Mouse (Mus musculus) CH12.LX (cell line): ENCODE data around the gene Ccdc144b. TPM values are rescaled to one million over a fixed set of nuclear protein-coding genes. Genes with fewer than 3 reads are reported as not detected.

Source experiments
- DNase-seq: peaks from one replicate; pipeline ENCODE4 v3.0.0-alpha.2; 2013; ENCODE audit errors: extremely low read depth
- H3K27ac ChIP-seq: 2 replicates; pipeline ENCODE4 v1.5.1; 2012; ENCODE audit warnings: low read depth, mild to moderate bottlenecking, control low read depth, moderate library complexity; ENCODE audit not compliant: insufficient read depth
- H3K27me3 ChIP-seq: replicated peaks from 2 replicates; pipeline ENCODE3; 2012; ENCODE audit warnings: inconsistent platforms
- H3K36me3 ChIP-seq, 2 experiments: replicated peaks in 1 of 2; 2 replicates each; pipeline versions ENCODE3 to v1.6.1; 2012; ENCODE audit warnings: inconsistent platforms in 1 of 2, low read length in 1 of 2, mild to moderate bottlenecking in 1 of 2, mixed read lengths in 1 of 2, moderate library complexity in 1 of 2; ENCODE audit not compliant: control insufficient read depth in 1 of 2, insufficient read depth in 1 of 2
- H3K4me1 ChIP-seq, 2 experiments: 2 replicates each; pipeline ENCODE4 v1.6.1; 2012; ENCODE audit warnings: inconsistent platforms in 1 of 2, moderate library complexity in 1 of 2; ENCODE audit not compliant: insufficient read depth in 2 of 2, control insufficient read depth in 1 of 2
- H3K4me2 ChIP-seq: 2 replicates; pipeline ENCODE4 v1.6.1; 2012; ENCODE audit warnings: low read depth, mild to moderate bottlenecking, control low read depth; ENCODE audit not compliant: poor library complexity, insufficient read depth, severe bottlenecking
- H3K4me3 ChIP-seq, 3 experiments: fragments of 150-350 bp in 1 of 3; sonication (generic) in 1 of 3; replicated peaks in 1 of 3; 2 replicates each; pipeline versions ENCODE3 to v1.5.1; 2011 to 2012; ENCODE audit warnings: low read depth in 2 of 3, low read length in 2 of 3, mild to moderate bottlenecking in 2 of 3, moderate library complexity in 2 of 3, control low read depth in 1 of 3, improper control_type of control experiment in 1 of 3, inconsistent platforms in 1 of 3, mixed read lengths in 1 of 3; ENCODE audit not compliant: poor library complexity in 1 of 3
- H3K79me2 ChIP-seq: replicated peaks from 2 replicates; pipeline ENCODE4 v1.6.1; 2012; ENCODE audit warnings: mild to moderate bottlenecking, moderate library complexity; ENCODE audit not compliant: control insufficient read depth, poor library complexity, insufficient read depth, severe bottlenecking; ENCODE audit errors: extremely low read depth
- H3K9ac ChIP-seq: 2 replicates; pipeline ENCODE4 v1.6.1; 2012; ENCODE audit warnings: low read depth, mild to moderate bottlenecking, control low read depth, moderate library complexity; ENCODE audit not compliant: insufficient read depth
- H3K9me3 ChIP-seq: replicated peaks from 2 replicates; pipeline ENCODE3; 2012; ENCODE audit warnings: low read length, inconsistent platforms, mixed read lengths
- BHLHE40 ChIP-seq: IDR thresholded peaks from 2 replicates; pipeline ENCODE4 v1.6.1; 2011; ENCODE audit warnings: mild to moderate bottlenecking, low read depth, low read length, improper control_type of control experiment
- CTCF ChIP-seq, 2 experiments: IDR thresholded peaks in 1 of 2; conservative IDR thresholded peaks in 1 of 2; 2 replicates each; pipeline ENCODE4 v1.5.1; 2011 to 2012; ENCODE audit warnings: low read depth in 2 of 2, low read length in 2 of 2, improper control_type of control experiment in 1 of 2, inconsistent platforms in 1 of 2, mild to moderate bottlenecking in 1 of 2, moderate library complexity in 1 of 2
- E2F4 ChIP-seq: IDR thresholded peaks from 2 replicates; pipeline ENCODE4 v1.6.1; 2011; ENCODE audit warnings: low read depth, low read length, improper control_type of control experiment; ENCODE audit not compliant: insufficient replicate concordance
- ETS1 ChIP-seq: conservative IDR thresholded peaks from 2 replicates; pipeline ENCODE4 v1.6.1; 2012; ENCODE audit warnings: low read depth, mild to moderate bottlenecking, inconsistent platforms, low read length, improper control_type of control experiment, moderate library complexity
- GABPA ChIP-seq: IDR thresholded peaks from 2 replicates; pipeline ENCODE4 v1.6.1; 2012; ENCODE audit warnings: low read depth, low read length, improper control_type of control experiment, inconsistent platforms; ENCODE audit not compliant: insufficient replicate concordance
- JUND ChIP-seq: conservative IDR thresholded peaks from 2 replicates; pipeline ENCODE4 v1.6.1; 2011; ENCODE audit warnings: low read depth, low read length, improper control_type of control experiment
- NRF1 ChIP-seq: IDR thresholded peaks from 2 replicates; pipeline ENCODE4 v1.6.1; 2014; ENCODE audit warnings: low read depth, mild to moderate bottlenecking, inconsistent platforms, low read length, improper control_type of control experiment, moderate library complexity
- PAX5 ChIP-seq: IDR thresholded peaks from 2 replicates; pipeline ENCODE4 v1.6.1; 2012; ENCODE audit warnings: low read length, inconsistent platforms, mixed read lengths
- RAD21 ChIP-seq: IDR thresholded peaks from 2 replicates; pipeline ENCODE4 v1.6.1; 2011; ENCODE audit warnings: low read depth, mild to moderate bottlenecking, low read length, improper control_type of control experiment, moderate library complexity
- TCF12 ChIP-seq: IDR thresholded peaks from 2 replicates; pipeline ENCODE4 v1.6.1; 2014; ENCODE audit warnings: low read depth, mild to moderate bottlenecking, inconsistent platforms, low read length, improper control_type of control experiment
- USF1 ChIP-seq: IDR thresholded peaks from 2 replicates; pipeline ENCODE4 v1.6.1; 2014; ENCODE audit warnings: low read depth, mild to moderate bottlenecking, inconsistent platforms, low read length, improper control_type of control experiment
- ZC3H11A ChIP-seq: IDR thresholded peaks from 2 replicates; pipeline ENCODE4 v1.6.1; 2012; ENCODE audit warnings: low read depth, mild to moderate bottlenecking, inconsistent platforms, low read length, improper control_type of control experiment
- ZNF384 ChIP-seq: IDR thresholded peaks from 2 replicates; pipeline ENCODE4 v1.6.1; 2012; ENCODE audit warnings: low read depth, low read length, improper control_type of control experiment, inconsistent platforms
- dilution Hi-C: fragments of 300-500 bp; cut with MboI; formaldehyde crosslinking; loops from 2 replicates; pipeline ENCODE4 v1.14.3; 2020; ENCODE audit warnings: low sequenced_read_pairs; ENCODE audit not compliant: extremely low pct_unique_long_range_greater_than_20kb, extremely low pct_ligation_motif_present
- in situ Hi-C: fragments of 300-500 bp; cut with MboI; formaldehyde crosslinking; loops from 3 replicates; pipeline ENCODE4 v1.14.3; 2019; ENCODE audit warnings: low sequenced_read_pairs, low pct_ligation_motif_present, low pct_unique_long_range_greater_than_20kb, mixed read lengths
- polyA plus RNA-seq: library from polyadenylated mRNA; unstranded; fragments of >175 nt; gene quantifications from 2 replicates; pipeline ENCODE4 v1.2.1, GENCODE M21; 2012; ENCODE audit warnings: low read depth; ENCODE audit not compliant: insufficient read length
- total RNA-seq, 2 experiments: library from RNA; depleted of rRNA; stranded (reverse); fragments of 300-350 nt in 1 of 2; fragments of >200 nt in 1 of 2; gene quantifications; 2 replicates each; pipeline ENCODE4 v1.2.3; 2012 to 2014

Ccdc144b gene
- total and polyA plus RNA-seq, 3 experiments, result 0.10 TPM; not detected in 2

DNA sequence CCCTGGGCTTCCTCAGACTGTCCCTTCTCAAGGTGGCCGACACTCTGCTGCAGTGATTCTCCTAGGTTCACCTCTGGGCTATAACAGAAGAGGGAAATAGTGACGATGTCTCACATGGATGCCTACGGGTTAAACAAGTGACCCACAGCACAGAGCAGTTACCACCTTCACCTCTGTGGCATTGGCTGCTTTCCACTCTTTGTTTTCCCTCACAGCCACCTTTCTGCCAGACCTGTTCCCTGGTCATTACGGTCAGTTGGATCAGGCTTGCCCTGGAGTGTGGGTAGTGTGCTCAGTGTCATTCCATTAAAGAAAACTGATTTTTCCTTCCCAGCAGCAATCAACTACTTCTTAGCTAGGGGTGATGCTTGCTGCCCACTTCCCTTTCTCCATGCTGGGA lies 29.5 kb upstream of the Ccdc144b start:
- peaks cover 90 to 96% of the 10 kb centered on the region in 2 experiments for H3K36me3 ChIP-seq
- H3K4me3 ChIP-seq, result no peak overlapping the region
- H3K79me2 ChIP-seq, result no peaks in the 10 kb centered on the region
- H3K4me2 ChIP-seq, result no peak overlapping the region
- in situ Hi-C loops, result no loop called here
- H3K4me1 ChIP-seq, result no peaks in the 10 kb centered on the region
- H3K27me3 ChIP-seq, result no peaks in the 10 kb centered on the region
- H3K27ac ChIP-seq, result no peak overlapping the region
- dilution Hi-C loops, result no loop called here
- TF ChIP-seq ZNF384, result no peak
- no peak for TF ChIP-seq ETS1
- TF ChIP-seq ZC3H11A, result no peak
- H3K9ac ChIP-seq, result no peak overlapping the region
- H3K9me3 ChIP-seq, result no peaks in the 10 kb centered on the region
- DNase-seq, result no peak

GRCm38 (mm10) chr3:36080741-36081140 lies 27.4 kb upstream of the Ccdc144b start:
- Histone ChIP-seq H3K9ac (no peak overlapping the region), H3K9me3 (no peaks in the 10 kb centered on the region), H3K4me1 (no peaks in the 10 kb centered on the region), H3K79me2 (no peaks in the 10 kb centered on the region), H3K27me3 (no peaks in the 10 kb centered on the region), H3K4me2 (no peak overlapping the region), H3K36me3 (peaks cover 90 to 96% of the 10 kb centered on the region in 2 experiments), H3K27ac (no peak overlapping the region), H3K4me3 (no peak overlapping the region)
- DNase-seq, result no peak
- TF ChIP-seq TCF12, result no peak
- TF ChIP-seq JUND, result no peak
- no peak for TF ChIP-seq E2F4
- no peak for TF ChIP-seq NRF1
- no peak for TF ChIP-seq CTCF (conservative IDR thresholded peaks at IDR 0.05 in 1 of 2, IDR thresholded peaks at IDR 0.05 in 1 of 2; ENCODE audit: low read depth in 2 of 2, low read length in 2 of 2)
- TF ChIP-seq GABPA, result no peak
- no peak for TF ChIP-seq PAX5
- in situ Hi-C loops, result no loop called here
- dilution Hi-C loops, result no loop called here

DNA sequence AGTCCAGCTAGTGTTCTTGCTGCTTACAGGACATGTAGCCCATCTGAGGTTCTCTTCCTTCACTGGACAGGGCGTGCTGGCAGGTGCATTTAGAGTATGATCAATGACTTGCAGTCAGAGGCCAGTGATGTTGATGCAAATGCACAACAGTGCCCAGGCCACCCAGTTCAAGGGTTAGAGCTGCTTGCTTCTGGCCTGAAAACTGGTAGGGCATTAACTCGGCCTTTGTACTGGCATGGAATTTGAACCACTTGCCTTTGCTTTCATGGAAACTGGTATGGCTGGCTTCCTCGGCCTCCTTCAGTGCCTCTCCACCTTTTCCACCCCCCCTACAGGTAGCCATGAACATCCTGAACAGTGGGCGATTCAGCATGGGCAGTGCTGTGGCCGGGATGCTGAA lies 26.5 kb upstream of the Ccdc144b start:
- H3K27me3 ChIP-seq, result no peaks in the 10 kb centered on the region
- in situ Hi-C loops (no loop called here), dilution Hi-C loops (no loop called here)

More for the DNA sequence above, 26.5 kb upstream of the Ccdc144b start:
- H3K4me2 ChIP-seq, result no peak overlapping the region
- H3K9ac ChIP-seq, result no peak overlapping the region
- H3K4me3 ChIP-seq, result no peak overlapping the region
- no peaks in the 10 kb centered on the region for H3K79me2 ChIP-seq
- no peak for DNase-seq
- H3K27ac ChIP-seq, result no peak overlapping the region
- no peaks in the 10 kb centered on the region for H3K4me1 ChIP-seq
- H3K36me3 ChIP-seq, result peaks cover 90 to 96% of the 10 kb centered on the region in 2 experiments
- no peaks in the 10 kb centered on the region for H3K9me3 ChIP-seq
- TF ChIP-seq BHLHE40, result no peak
- no peak for TF ChIP-seq USF1
- TF ChIP-seq JUND, result no peak
- TF ChIP-seq RAD21, result no peak
- TF ChIP-seq CTCF (conservative IDR thresholded peaks at IDR 0.05 in 1 of 2, IDR thresholded peaks at IDR 0.05 in 1 of 2; ENCODE audit: low read depth in 2 of 2, low read length in 2 of 2), result no peak
